Mouse (Mus musculus): ENCODE data around the gene Gm4881.

The Gm4881 gene

DNA sequence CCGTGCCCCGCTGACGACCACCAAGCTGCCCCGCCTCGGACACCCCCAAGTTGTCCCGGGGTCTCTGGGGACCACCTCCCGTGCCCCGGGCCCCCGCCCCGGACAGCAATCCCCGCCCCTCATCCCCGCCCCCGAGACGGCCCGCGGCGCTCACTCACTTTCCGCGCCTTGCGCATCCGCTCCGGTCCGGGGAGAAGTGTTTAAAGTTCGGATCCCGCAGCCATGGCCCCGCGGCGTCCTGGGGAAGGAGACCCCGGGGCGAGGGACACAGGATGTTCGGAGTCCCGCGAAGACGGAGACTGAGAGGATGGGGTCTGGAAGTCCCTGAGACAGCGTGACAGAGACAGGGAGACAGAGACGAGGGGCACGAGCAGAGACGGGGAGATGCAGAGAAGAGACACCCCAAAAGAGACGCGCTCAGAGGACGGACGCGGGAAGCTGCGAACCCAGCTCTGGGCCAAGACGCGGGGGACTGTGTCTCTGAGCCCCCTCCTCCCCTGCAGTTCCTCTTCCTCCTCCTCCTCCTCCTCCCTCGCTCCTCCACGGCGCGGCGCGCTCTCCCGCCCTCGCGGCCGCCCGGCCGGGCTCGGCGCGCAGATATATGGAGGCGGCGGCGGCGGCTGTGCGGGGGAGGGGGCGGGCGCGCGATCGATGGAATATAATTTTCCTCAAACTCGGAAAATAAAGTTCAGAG, at the start of gene Gm4881:
Gm4881 (minus strand) TSS at position 238 of the 694 bp plus-strand sequence.
- DNase-seq: no peak

DNA sequence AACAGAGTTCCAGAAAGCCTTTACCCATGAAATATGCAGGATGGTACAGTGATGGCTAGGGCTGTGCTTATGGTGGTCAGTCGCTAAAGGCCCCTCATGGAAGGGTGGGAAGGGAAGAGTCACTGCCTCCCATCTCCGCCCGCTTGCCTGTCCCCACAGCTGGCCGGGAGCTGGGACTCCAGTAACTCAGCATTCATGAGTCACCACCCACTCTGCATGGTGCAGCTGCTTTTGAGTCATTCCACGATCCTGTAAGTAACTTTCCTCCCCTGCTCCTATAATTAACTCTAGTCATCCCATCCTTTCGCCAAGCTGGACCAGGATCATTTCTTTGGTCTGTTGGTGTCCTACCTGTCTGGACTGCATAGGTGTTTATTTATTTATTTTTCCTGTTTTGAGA, 48.8 kb upstream of the Gm4881 start:
- DNase-seq: no peak

DNA sequence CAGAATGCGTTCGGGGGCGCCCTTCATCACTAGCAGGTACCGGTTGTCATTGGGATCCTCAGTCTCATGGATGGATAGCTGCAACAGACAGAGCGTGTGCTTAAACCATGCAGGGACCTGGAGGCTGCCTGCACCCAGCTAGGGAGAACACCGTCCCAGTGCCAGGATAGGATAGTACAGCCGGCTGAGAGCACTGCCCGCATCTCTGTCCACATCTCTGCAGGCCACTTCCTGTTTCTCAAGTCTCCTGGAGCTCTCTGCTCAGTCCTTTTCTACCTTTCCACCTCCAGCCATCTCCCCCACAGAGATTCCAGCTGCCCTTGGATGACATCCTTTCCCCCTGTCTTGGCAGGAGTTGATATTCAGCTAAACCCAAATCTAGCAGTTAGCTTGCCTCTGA, 46.2 kb upstream of the Gm4881 start:
- peak in 1 of 2 experiments; percentile 35 for DNase-seq

DNA sequence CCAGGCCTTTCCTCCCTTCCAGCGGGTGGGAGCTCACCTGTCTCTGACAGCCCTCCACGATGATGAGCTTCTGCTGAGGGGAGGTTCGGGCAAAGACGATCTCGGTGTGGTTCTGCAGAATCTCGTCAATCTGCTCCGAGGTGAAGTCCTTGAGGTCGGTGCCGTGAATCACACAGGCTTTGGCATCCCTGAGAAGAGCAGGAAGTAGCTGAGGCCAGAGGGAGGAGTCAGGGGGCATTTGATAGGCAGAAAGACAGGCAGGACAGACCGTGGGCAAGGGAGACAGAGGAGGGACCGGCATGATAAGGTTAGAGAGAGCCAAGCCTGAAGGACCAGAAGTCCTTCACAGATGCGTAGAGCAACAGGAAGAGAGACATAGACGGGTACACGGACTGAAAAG, 43.6 kb upstream of the Gm4881 start:
- no peak for DNase-seq

DNA sequence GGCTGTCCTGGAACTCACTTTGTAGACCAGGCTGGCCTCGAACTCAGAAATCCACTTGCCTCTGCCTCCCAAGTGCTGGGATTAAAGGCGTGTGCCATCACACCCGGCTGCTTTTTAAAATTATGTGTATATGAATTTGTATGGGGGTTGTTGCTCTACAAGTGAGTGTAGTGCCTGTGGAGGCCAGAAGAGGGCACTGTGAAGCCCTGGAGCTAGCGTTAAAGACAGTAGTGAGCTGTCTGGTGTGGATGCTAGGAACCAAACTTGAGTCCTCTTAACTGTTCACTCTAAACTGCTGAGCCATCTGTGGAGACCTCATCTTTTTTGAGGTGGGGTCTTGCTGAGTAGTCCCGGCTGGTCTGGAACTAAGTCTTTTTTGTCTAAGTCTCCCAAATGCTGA, 41.5 kb upstream of the Gm4881 start:
- DNase-seq: peak in 1 of 2 experiments; percentile 72

DNA sequence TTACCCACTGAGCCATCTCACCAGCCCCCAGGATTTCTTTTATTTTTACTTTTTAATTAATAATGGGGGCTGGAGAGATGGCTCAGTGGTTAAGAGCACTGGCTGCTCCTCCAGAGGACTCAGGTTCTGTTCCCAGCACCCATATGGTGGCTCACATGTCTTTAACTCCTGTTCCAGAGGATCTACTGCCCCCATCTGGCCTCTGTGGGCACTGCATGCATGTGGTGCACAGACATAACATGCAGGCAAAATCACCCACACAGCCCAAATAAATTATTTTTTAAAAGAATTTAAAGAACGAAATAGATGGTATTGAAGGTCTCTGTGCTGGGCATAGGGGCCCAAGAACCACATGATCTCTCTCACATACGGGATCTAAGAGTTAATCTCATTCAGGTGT, 40.0 kb upstream of the Gm4881 start:
- peak in 1 of 2 experiments; percentile 71 for DNase-seq

DNA sequence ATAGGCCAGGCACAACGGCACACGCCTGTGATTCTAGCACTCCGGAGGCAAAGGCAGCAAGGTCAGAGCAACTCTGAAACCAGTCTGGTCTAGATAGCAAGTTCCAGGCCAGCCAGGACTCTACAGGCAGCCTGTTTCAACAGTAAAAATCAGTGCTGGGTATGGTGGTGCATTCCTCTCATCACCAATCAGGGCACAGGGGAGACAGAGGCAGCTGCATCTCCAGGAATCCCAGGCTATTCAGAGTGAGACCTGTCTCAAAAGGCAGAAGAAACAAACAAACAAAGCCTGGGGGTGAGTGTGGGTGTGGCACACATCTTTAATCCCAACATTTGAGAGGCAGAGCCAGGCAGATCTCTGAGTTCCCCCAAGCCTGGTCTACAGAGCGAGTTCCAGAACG, 39.1 kb upstream of the Gm4881 start:
- DNase-seq: no peak

DNA sequence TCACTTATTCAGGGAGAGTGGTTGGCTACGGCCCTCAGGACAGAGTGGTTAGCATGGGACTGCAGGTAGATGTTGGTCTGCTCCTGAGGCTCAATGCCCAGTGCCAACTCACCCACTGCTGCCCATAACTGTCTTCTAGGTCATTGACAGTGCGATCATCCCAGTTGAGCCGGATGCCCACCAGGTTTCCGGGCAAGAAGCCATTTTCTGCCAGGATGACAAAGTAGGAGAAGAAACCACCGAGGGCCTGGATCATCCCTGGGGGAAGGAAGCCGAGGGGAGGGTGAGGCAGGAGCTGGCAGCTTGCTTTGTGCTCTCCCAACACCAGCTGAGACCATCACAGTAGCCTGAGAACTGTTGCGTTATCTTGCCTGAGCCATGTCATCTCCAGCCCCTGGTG, 36.1 kb upstream of the Gm4881 start:
- DNase-seq: peak; percentile 57 to 61

DNA sequence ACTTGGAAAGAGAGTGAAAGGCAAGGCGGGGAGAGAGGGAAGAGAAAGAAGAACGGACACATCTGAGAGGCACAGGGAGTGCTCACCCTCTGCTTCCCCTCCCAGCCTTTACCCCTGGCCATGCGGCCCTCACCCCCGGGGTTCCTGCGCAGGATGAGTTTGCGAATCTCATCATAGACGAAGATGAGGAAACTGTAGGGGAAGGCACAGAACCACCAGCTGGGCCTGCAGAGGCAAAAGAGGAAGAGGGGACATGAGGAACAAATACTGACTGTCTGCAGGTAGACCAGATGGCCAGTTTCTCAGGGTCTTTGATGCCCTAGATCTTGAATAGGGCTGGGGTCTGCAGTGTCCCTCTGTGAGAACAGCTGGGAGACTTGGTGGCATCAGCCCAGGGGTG, 34.5 kb upstream of the Gm4881 start:
- no peak for DNase-seq

DNA sequence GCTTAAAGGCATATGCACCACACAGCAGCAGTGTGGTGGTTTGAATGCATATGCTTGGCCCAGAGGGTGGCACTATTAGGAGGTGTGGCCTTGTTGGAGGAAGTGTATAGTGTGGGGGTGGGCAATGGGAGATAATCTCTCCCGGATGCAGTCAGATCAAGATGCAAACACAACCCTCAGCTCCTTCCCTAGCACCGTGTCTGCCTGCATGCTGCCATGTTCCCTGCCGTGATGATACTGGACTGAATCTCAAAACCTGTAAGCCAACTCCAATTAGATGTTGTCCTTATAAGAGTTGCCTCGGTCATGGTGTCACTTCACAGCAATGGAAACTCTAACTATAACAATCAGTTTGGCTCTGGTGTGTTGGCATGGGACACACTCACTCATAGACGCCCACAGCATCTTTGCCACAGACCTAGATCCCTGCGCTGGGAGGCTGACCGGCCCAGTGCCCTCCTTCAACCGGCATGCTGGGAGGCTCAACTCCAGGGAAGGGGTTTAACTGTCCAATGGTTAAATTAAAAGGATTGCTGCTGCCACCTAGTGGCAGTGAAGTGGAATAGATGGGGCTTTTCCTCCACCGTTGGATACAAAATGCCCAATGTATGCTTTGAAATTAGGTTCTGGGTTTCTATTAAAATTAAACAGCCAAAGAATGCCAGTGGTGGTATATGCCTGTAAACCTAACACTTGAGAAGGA, 30.8 kb upstream of the Gm4881 start:
- peak; percentile 67 to 75 for DNase-seq

DNA sequence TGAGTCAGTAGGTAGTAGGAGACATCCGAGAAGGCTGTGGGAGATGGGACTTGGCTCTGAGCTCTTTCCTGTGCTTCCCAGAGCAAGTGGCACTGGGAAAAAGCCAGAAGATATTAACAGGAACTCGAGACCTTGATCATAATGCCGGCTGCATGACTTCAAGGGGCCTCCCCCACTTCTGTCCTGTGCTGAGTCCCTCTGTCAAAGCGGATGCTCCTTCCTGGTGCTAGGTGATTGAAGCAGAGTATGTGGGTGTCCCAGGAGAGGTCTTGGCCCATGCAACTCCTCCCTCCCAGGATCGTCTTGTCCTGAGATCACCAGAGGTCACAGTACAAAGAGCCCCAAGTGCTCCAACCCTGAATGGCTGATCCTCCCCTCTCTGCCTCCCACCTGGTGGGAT, 29.6 kb upstream of the Gm4881 start:
- DNase-seq: no peak

DNA sequence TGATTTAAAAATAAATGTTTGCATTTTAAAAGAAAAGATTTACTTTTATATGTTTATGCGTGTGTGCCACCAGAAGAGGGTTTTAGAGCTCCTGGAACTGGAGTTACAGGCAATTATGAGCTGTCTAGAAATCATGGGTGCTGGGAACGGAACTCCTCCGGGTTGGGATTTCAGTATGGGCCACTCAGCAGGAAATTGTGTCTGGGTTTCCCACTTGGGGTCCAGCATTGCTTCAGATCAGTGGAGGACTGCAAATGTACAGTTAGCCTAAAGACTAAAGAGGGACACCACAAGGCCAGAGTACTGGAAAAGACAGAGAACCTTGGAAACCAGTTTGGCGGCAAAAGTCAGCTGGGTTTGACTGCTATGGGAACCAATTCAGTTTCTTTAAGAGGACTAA, 28.9 kb upstream of the Gm4881 start:
- DNase-seq: no peak

DNA sequence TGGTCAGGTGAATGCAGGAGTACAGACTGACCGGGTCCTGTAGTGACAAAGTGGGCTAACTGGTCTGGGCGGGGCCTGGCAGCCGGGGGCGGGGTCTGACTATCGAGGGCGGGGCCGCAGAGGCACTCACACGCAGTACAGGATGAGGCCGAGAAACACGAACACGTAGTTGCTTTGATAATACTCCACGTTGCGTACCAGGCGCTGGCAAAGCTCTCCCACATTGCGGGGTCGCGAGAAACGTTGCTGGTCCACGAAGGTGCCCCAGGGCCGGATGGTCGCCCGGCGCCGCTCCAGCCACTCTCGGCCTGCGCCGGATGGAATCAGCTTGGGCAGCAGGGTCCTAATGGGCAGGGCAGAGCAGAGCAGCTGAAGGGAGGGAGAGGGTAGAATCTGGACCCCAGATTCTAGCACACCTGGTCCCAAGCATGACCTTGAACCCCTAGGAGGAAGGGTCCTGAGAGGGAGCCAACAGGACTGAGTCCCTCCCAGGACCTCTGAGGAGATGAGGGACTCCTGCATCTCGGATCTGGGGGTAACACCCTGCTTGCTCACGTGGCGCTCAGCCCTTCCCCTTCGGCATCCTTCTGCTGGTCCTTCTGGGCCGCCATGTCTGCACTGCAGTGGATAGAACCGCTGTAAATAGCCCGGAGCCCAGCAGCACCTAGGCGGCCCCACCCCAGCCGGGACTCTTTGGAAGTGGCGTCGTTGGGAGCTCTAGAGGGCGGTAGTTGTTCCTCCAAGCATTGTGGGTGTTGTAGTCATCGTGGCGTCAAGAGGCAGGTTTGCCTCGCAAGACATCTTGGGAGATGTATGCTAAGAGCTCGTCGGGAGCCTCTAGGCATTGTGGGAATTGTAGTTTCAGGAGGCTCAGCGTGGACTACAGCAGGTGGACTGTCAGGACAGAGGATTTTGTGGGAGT, 27.9 kb upstream of the Gm4881 start, which contains the start of gene Rabac1:
Rabac1 (minus strand) TSS at position 783 of the 922 bp plus-strand sequence.
- peak; percentile 91 for DNase-seq

DNA sequence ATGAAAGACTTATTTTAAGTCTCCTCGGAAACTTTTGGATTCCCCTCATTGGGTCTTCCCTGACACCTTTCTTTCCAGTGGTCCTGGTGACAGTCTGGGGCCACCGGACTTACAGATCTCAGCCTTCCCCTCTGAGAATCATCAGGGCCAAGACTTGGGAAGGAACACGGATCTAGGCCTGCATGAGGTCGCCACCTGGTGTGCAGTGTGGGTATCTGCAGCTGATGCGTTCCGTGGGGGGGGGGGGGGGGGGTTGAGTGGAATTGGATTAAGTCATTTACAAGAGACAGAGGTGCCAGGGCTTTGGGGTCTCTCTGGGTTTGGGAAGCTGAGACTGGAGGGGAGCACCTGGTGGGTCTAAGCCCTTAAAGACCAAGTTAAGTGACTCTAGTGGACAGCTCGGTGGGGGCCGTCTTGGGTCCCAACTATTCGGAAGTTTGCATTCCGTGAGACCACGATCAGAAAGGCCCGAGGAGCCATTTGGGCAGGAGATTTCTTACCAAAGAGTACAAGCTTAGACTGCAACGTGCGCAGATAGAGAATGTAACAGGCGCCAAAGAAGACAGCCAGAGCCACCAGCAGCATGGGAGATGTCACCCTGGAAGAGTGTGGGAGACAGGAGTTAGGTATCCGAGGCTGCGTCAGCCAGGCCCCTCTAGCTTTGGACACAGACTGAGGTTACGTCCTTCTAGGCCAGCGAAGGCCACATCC, 27.1 kb upstream of the Gm4881 start:
- DNase-seq: peak; percentile 62 to 82

DNA sequence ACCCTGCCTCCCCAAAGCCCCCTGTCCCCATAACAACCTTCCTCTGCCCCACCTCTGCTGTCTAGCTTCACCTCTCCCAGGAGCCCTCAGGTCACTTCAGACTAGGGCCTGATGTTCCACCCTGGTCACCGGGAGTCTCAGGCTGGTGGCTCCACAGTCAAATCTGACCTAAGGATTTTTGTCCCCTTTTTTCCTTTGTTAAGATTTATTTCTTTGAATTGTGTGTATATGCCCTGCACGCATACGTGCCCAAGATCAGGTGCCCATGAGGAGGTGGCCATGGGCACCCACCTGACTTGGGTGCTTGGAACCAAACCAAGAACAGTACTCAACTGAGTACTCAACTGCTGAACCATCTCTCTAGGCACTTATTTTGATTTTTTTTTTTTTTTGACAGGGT, 26.0 kb upstream of the Gm4881 start:
- DNase-seq: no peak

DNA sequence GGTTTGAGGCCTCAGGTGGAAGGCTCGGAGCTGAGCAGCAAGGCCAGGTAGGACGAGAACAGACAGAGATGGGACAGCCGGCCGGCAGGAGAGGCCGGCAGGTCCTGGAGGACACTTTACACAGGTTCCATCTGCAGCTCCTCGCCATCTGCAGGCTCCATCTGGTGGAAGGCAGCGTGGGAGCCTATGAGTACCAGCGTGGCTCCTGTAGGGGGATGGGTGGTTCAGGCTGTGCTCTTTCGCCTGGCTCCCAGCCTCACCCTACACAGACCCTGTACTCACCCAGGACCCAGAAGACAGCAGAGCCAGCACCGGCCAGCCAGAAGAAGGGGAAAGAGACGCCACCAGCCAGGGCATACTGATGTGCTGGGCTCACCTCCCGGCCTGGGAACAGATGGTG, 25.5 kb upstream of the Gm4881 start:
- DNase-seq: peak; percentile 82 to 84

DNA sequence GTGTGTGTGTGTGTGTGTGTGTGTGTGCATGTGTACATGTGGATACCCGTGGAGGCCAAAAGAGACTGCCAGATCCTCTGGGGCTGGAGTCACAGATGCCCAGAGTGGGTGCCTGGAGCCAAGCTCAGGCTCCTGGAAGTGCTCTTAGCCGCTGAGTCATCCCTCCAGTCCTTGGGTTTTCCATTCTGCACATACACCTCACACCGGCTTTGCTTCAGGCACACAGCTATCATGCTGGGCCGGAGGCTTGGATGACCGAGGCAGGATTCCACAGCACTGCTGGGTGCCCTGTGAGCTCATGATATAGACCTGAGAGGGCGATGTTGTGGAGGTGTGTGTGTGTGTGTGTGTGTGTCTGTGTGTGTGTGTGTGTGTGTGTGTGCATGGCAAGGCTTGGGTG, 24.2 kb upstream of the Gm4881 start:
- DNase-seq: no peak

DNA sequence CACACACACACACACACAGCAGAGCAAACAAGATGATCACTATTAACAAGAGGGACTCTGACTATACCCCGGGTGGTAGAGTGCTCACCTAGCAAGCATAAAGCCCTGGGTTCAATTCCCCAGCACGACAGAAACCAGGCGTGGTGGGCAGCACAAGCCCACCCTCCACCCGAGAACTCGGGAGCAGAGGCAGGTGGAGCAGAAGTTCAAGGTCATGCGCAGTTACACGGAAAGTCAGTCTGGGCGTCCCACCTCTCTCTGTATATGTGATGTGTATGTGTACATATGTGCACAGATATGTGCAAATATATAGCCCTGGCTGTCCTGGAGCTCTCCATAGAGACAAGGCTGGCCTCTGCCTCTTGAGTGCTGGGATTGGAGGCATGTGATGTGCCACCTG, 23.7 kb upstream of the Gm4881 start:
- no peak for DNase-seq

DNA sequence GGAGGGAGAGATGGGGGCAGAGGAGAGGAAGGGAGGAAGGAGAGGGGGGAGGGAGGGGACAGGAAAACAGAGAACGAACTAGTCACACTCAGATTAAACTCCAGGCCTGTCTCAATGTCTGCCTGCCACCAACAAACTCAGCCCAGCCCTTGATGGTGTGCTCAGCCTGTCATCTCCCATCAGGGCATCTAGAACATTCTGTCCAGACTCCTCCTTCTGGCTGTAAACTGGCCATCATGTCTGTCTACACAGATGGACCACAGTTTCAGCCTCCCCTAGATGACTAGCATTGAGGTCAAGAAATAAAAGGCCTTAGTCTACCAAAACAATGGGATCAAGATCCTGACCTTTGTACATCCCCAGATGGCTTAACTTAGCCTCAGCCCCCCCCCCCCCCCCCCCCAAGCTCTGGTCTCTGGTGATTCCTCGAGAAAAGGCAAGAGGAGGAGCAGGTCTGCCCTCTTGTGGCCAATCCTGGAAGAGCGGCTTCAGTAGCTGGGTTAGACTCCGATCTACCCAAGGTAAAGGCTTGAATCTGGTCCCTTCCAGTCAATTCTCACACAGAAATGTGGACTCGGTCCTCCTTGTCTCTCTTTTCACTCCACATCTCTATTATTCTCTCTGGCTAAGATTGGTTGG, 20.7 kb upstream of the Gm4881 start:
- peak; percentile 94 to 97 for DNase-seq

DNA sequence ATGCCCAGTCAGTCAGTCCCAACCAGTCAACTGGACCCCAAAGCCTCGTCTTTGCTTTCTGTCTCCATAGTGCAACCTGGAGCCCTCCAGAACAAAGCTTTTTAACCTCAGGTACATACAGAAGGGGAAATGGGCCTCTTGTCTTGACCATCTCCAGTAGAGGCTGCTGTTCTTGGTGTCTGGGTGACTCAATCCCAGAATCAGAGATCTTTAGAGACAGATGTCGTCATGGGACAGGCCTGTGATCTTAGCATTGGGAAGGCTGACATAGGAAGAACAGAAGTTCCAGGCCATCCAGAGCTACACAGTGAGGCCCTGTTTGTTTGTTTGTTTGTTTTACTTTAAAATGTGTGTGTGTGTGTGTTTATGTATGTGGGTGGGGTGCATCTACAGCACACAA, 20.0 kb upstream of the Gm4881 start:
- no peak for DNase-seq

DNA sequence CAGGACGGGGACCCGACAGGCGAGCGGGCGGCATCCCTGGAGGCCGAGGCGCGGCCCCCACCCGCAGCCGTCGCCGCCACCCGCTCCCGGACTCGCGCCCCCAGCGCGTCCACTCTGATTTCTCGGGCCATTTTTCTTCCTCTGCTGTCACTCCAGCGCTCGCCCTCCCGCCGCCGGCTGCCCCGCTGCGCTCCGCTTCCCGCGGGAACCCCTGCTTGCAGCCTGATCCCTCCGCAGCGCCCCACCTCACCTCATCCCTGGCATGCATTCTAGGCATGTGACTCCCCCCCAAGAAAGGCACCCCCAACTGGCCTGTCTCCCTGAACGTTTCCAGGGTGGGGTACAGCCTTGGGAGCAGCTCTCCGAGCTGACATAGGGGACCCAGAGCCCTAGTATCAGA, 10.9 kb upstream of the Gm4881 start:
- no peak for DNase-seq

DNA sequence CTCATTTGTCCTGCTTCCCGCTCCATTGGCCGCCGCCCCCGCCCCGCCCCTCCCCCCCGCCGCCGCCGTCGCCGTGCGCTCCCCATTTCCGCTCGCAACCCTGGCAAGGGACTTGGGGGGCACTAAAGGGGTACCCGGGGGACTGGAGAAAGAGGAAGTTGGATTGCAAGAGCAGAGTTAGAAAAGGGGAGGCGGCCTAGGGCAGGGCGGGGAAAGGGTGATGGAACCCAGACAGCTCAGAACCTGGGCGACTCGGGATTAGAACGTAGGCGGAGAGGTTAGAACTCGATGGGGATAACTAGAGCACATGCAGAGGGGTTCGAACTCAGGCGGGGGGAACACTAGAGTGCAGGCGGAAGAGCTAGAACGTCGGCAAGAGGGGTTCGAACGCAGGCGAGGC, 10.2 kb upstream of the Gm4881 start:
- DNase-seq: no peak
